ENCODE assay signal across 12 mouse cellular contexts in genomic region chr1:133900825-133901224, GRCm38 (mm10). TPM values are rescaled to one million over a fixed set of nuclear protein-coding genes. Genes with fewer than 3 reads are reported as not detected.
A peak's percentile ranks its signal among the peaks of the same experiment; 100 is the strongest.
DNase-seq lines count a peak whose midpoint lies in the region.
"Had no signal": no experiment of that assay in that cellular context is flagged by ENCODE, and none has a peak within 500 bp of the region (broad histone marks: within the 10 kb centered on the region; RNA-seq: fewer than 3 reads in every experiment).

No protein-coding gene starts in this region.

- peak; percentile 80 for DNase-seq in adrenal gland, adult 2 months
- DNase-seq in adrenal gland, adult 18-20 months (ENCODE audit: low spot score in 2 of 2) = no peak
- DNase-seq in 3134 (ENCODE audit: extremely low read depth, insufficient read length, low spot score) = peak; percentile 79
- peak; percentile 74 to 82 for DNase-seq in adrenal gland, postnatal 36 days
- peak; percentile 79 to 89 for DNase-seq in cerebellum, postnatal 10 days
- DNase-seq in c-Kit-positive CD71-positive TER-119-positive erythroid progenitor cells, embryonic 14.5 days (ENCODE audit: low spot score) = no peak
- DNase-seq in right cerebral cortex, adult 2 months (ENCODE audit: low spot score in 2 of 2) = no peak
- DNase-seq in lung, postnatal 25 days (ENCODE audit: low spot score) = no peak
- DNase-seq: kidney, adult 11 months; kidney, postnatal 14 days; liver, embryonic 13.5 days had no signal

RNA-seq across cellular contexts. Expression of gene Optc, which starts 7.0 kb away (rescaled TPM):
- total RNA-seq in adrenal gland, adult 2 months (2021) = 1 to 10 TPM in 1 of 2 experiments, under 1 TPM in 1; 0.98 to 1.0 TPM
- 0.83 and 1.3 TPM in 2 replicates for polyA plus RNA-seq in adrenal gland, adult 2 months (2012; rRNA removed)
- total RNA-seq in adrenal gland, adult 18-20 months (2021) = 1 to 10 TPM; 1.0 to 1.4 TPM
- 1 to 10 TPM; 1.2 TPM for total RNA-seq in adrenal gland, postnatal 36 days (2021)

RNA-seq across cellular contexts. Expression of gene Prelp, which starts 20.4 kb away (rescaled TPM):
- total RNA-seq in adrenal gland, adult 2 months (2021) = 10 to 100 TPM; 54.7 to 70.2 TPM
- polyA plus RNA-seq in adrenal gland, adult 2 months (2012; rRNA removed) = 30.6 and 44.4 TPM in 2 replicates
- 10 to 100 TPM; 43.0 to 91.5 TPM for total RNA-seq in adrenal gland, adult 18-20 months (2021)
- total RNA-seq in adrenal gland, postnatal 36 days (2021) = 10 to 100 TPM; 42.1 to 44.9 TPM
- total RNA-seq: ES-E14 had no signal

Comparison
In these comparisons a context has a peak if more than half of its experiments do, and no peak if none do; other contexts are left out.
1. DNase-seq: peak in adrenal gland, adult 2 months (single experiment), 3134 (single experiment), adrenal gland, postnatal 36 days (2 of 2) and cerebellum, postnatal 10 days (2 of 2); none in adrenal gland, adult 18-20 months (0 of 2), c-Kit-positive CD71-positive TER-119-positive erythroid progenitor cells, embryonic 14.5 days (single experiment), right cerebral cortex, adult 2 months (0 of 2) and lung, postnatal 25 days (single experiment).